Mouse (Mus musculus) forelimb bud, embryonic 11.5 days (tissue): ENCODE measurements at regions not wholly inside any gene's neighbourhood (a gene's known extent, or its start where the extent isn't known, plus 50 kb on each side); places are given as distances from the start of the nearest gene placed in this dataset.

Experiments
- DNase-seq: peaks from one replicate; pipeline ENCODE4 v3.0.0-alpha.2; 2012; ENCODE audit warnings: low read depth, low spot score

GRCm38 (mm10) chr10:119395048-119395447 is 58.6 kb upstream of the Grip1 start:
- no peak for DNase-seq

- no peak for DNase-seq
These were observed 65.7 kb upstream of the Grip1 start for GRCm38 (mm10) chr10:119387924-119388323.

- DNase-seq, result no peak
These were observed 71.4 kb upstream of the Grip1 start for GRCm38 (mm10) chr10:119382257-119382656.

- DNase-seq, result no peak
These were observed 85.1 kb upstream of the Grip1 start for GRCm38 (mm10) chr10:119368566-119368965.

- DNase-seq, result peak; percentile 9
These were observed 90.0 kb upstream of the Grip1 start for GRCm38 (mm10) chr10:119363616-119364015.

GRCm38 (mm10) chr10:119358730-119359292 is 94.8 kb upstream of the Grip1 start:
- no peak for DNase-seq

GRCm38 (mm10) chr10:119342317-119343114 is 102.7 kb upstream of the Cand1 start:
- no peak for DNase-seq

- no peak for DNase-seq
These were observed 100.5 kb upstream of the Cand1 start for GRCm38 (mm10) chr10:119340323-119340722.

GRCm38 (mm10) chr10:119326912-119327311 is 87.1 kb upstream of the Cand1 start:
- DNase-seq, result peak; percentile 58

- DNase-seq, result no peak
These were observed 80.1 kb upstream of the Cand1 start for GRCm38 (mm10) chr10:119319953-119320352.

- DNase-seq, result no peak
These were observed 78.6 kb upstream of the Cand1 start for GRCm38 (mm10) chr10:119318416-119318815.

GRCm38 (mm10) chr10:119311578-119311977 is 71.7 kb upstream of the Cand1 start:
- DNase-seq, result no peak

- DNase-seq, result no peak
These were observed 55.9 kb upstream of the Cand1 start for GRCm38 (mm10) chr10:119295740-119296139.

GRCm38 (mm10) chr10:119294454-119295149 is 54.7 kb upstream of the Cand1 start:
- DNase-seq, result peak; percentile 37

GRCm38 (mm10) chr10:119293372-119293771 is 53.5 kb upstream of the Cand1 start:
- DNase-seq, result no peak
